10 mouse cellular contexts compared by ENCODE assay signal in the genomic region with DNA sequence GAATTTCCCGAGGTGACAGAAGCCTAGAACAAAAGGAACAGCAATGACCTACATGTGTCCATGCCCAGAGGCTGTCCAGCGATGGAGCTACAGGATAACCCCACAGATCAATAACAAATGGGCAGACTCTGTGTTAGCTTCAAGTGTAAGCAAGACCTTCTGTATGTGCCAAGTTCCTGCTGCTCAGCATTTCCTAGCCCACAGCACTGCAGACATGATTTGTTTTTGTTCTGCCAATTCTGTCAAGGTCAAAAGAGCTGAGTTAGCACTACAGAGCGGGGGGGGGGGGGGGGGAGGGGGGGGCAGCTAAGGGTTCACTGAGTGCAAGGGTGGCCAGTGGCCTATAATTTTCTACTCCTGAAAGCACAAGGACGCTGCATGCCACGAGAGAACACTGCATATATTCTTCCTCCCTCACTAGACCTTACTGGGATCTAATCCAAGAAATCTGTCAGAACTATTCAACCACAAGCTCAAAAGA. TPM values are rescaled to one million over a fixed set of nuclear protein-coding genes. Genes with fewer than 3 reads are reported as not detected.
A peak's percentile ranks its signal among the peaks of the same experiment; 100 is the strongest.
DNase-seq lines count a peak whose midpoint lies in the region; ATAC-seq and TF ChIP-seq lines count a peak whose summit lies in the region.
"Had no signal": no experiment of that assay in that cellular context is flagged by ENCODE, and none has a peak within 500 bp of the region (broad histone marks: within the 10 kb centered on the region; RNA-seq: fewer than 3 reads in every experiment).

No protein-coding gene starts in this region.

- no peak overlapping the region for H3K4me2 ChIP-seq in heart, postnatal 0 days (ENCODE audit: low read depth, low read length)
- H3K4me2 ChIP-seq in lung, embryonic 14.5 days = no peak overlapping the region
- no peak overlapping the region for H3K4me2 ChIP-seq in embryonic facial prominence, embryonic 14.5 days (ENCODE audit: low read depth, low read length)
- H3K4me2 ChIP-seq: neural tube, embryonic 13.5 days had no signal

- H3K4me3 ChIP-seq in heart, postnatal 0 days (ENCODE audit: low read depth, low read length) = no peak overlapping the region
- no peak overlapping the region for H3K4me3 ChIP-seq in lung, embryonic 14.5 days (ENCODE audit: low read depth, low read length)
- no peak overlapping the region for H3K4me3 ChIP-seq in embryonic facial prominence, embryonic 14.5 days (ENCODE audit: low read depth, low read length)
- H3K4me3 ChIP-seq: neural tube, embryonic 13.5 days had no signal

- ATAC-seq in heart, postnatal 0 days (ENCODE audit: insufficient read depth, low read depth) = no peak
- no peak for ATAC-seq in lung, embryonic 14.5 days (ENCODE audit: insufficient read depth)
- peak; percentile 24; the same call in 1 of the 2 replicates for ATAC-seq in embryonic facial prominence, embryonic 14.5 days (ENCODE audit: low read depth)

- H3K36me3 ChIP-seq in heart, postnatal 0 days (replicated peaks; ENCODE audit: control insufficient read depth, insufficient read depth, low read length) = peaks cover 55% of the 10 kb centered on the region
- H3K36me3 ChIP-seq in lung, embryonic 14.5 days (ENCODE audit: insufficient read depth) = peaks cover 65% of the 10 kb centered on the region
- H3K36me3 ChIP-seq in embryonic facial prominence, embryonic 14.5 days (ENCODE audit: control insufficient read depth, insufficient read depth, low read length) = peaks cover 68% of the 10 kb centered on the region

- WGBS in heart, postnatal 0 days = 45% methylated on average over 4 of the region's 5 CpGs
- 59% methylated on average over 4 of the region's 5 CpGs for WGBS in lung, embryonic 14.5 days
- 69% methylated on average over 4 of the region's 5 CpGs for WGBS in embryonic facial prominence, embryonic 14.5 days

- H3K27me3 ChIP-seq in heart, postnatal 0 days (ENCODE audit: control insufficient read depth, insufficient read depth, low read length) = no peaks in the 10 kb centered on the region
- H3K27me3 ChIP-seq in lung, embryonic 14.5 days (ENCODE audit: insufficient read depth, low read length) = no peaks in the 10 kb centered on the region
- no peaks in the 10 kb centered on the region for H3K27me3 ChIP-seq in embryonic facial prominence, embryonic 14.5 days (replicated peaks; ENCODE audit: control insufficient read depth, insufficient read depth, low read length)
- H3K27me3 ChIP-seq: neural tube, embryonic 13.5 days had no signal

- TF ChIP-seq CTCF in heart, postnatal 0 days (IDR thresholded peaks at IDR 0.05; ENCODE audit: low read depth) = no peak
- TF ChIP-seq CTCF in lung, embryonic 14.5 days (IDR thresholded peaks at IDR 0.05; ENCODE audit: low read depth) = no peak

- H3K27ac ChIP-seq in heart, postnatal 0 days (ENCODE audit: low read depth) = peak overlapping the region; percentile 52
- H3K27ac ChIP-seq in lung, embryonic 14.5 days (ENCODE audit: low read depth) = 0 out of 2 replicates have a peak overlapping the region, but pooled peaks have one; percentile 19
- peak overlapping the region; percentile 48 for H3K27ac ChIP-seq in embryonic facial prominence, embryonic 14.5 days (replicated peaks; ENCODE audit: low read depth, low read length)
- H3K27ac ChIP-seq: neural tube, embryonic 13.5 days had no signal

- 0 out of 2 replicates have a peak overlapping the region, but pooled peaks have one; percentile 22 for H3K9ac ChIP-seq in heart, postnatal 0 days (replicated peaks; ENCODE audit: low read depth, low read length)
- H3K9ac ChIP-seq in lung, embryonic 14.5 days = no peak overlapping the region
- no peak overlapping the region for H3K9ac ChIP-seq in embryonic facial prominence, embryonic 14.5 days (ENCODE audit: low read depth, low read length)
- H3K9ac ChIP-seq: neural tube, embryonic 13.5 days had no signal

- H3K9me3 ChIP-seq in heart, postnatal 0 days (replicated peaks; ENCODE audit: control insufficient read depth, low read length) = no peaks in the 10 kb centered on the region
- H3K9me3 ChIP-seq in lung, embryonic 14.5 days (ENCODE audit: low read depth, low read length) = no peaks in the 10 kb centered on the region
- no peaks in the 10 kb centered on the region for H3K9me3 ChIP-seq in embryonic facial prominence, embryonic 14.5 days (ENCODE audit: control insufficient read depth, low read length)
- H3K9me3 ChIP-seq: neural tube, embryonic 13.5 days had no signal

- DNase-seq in heart, postnatal 0 days (ENCODE audit: low spot score) = no peak
- DNase-seq in heart, adult 8-10 months (ENCODE audit: low spot score) = no peak
- DNase-seq in lung, embryonic 14.5 days = no peak
- DNase-seq in lung, postnatal 25 days (ENCODE audit: low spot score) = no peak
- DNase-seq in adrenal gland, postnatal 14 days = peak; percentile 48
- DNase-seq in embryonic facial prominence, embryonic 14.5 days (ENCODE audit: low spot score) = peak; percentile 77
- DNase-seq in left cerebral cortex, adult 11 months (ENCODE audit: low spot score) = no peak
- DNase-seq in embryo, embryonic 11 days = no peak
- DNase-seq: gastrocnemius, postnatal 10 days had no signal

- TF ChIP-seq EP300 in heart, postnatal 0 days (IDR thresholded peaks at IDR 0.05; ENCODE audit: low read depth) = no peak

- H3K4me1 ChIP-seq in heart, postnatal 0 days (ENCODE audit: control insufficient read depth, insufficient read depth) = peaks cover 22% of the 10 kb centered on the region
- H3K4me1 ChIP-seq in lung, embryonic 14.5 days (ENCODE audit: insufficient read depth) = peaks cover 20% of the 10 kb centered on the region
- H3K4me1 ChIP-seq in embryonic facial prominence, embryonic 14.5 days (ENCODE audit: control insufficient read depth, insufficient read depth, low read length) = peaks cover 25% of the 10 kb centered on the region

RNA-seq across cellular contexts. Expression of a gene that starts 2.0 kb away (rescaled TPM):
- 16.7 and 22.0 TPM in 2 replicates for total RNA-seq in heart, postnatal 0 days (2014; rRNA removed; ENCODE audit: low replicate concordance)
- 10.2 and 11.0 TPM in 2 replicates for polyA plus RNA-seq in heart, postnatal 0 days (2015; fragmentation: Nextera tagmentation; extraction: Ambion mirVana)
- total RNA-seq in heart, adult 8-10 months (2022) = 10 to 100 TPM; 14.9 to 19.2 (median 15.8) TPM
- 18.6 and 22.4 TPM in 2 replicates for polyA plus RNA-seq in lung, embryonic 14.5 days (2014; fragmentation: Nextera tagmentation; extraction: Ambion mirVana)
- total RNA-seq in adrenal gland, postnatal 14 days (2021) = 14.5 and 16.9 TPM in 2 replicates
- polyA plus RNA-seq in embryonic facial prominence, embryonic 14.5 days (2014; fragmentation: Nextera tagmentation; extraction: Ambion mirVana) = 16.3 and 17.8 TPM in 2 replicates

RNA-seq across cellular contexts. Expression of a gene that starts 21.8 kb away (rescaled TPM):
- 52.5 and 102 TPM in 2 replicates for total RNA-seq in heart, postnatal 0 days (2014; rRNA removed; ENCODE audit: low replicate concordance)
- polyA plus RNA-seq in heart, postnatal 0 days (2015; fragmentation: Nextera tagmentation; extraction: Ambion mirVana) = 91.1 and 99.2 TPM in 2 replicates
- 100 to 1,000 TPM; 137 to 173 (median 153) TPM for total RNA-seq in heart, adult 8-10 months (2022)
- 97.4 and 104 TPM in 2 replicates for polyA plus RNA-seq in lung, embryonic 14.5 days (2014; fragmentation: Nextera tagmentation; extraction: Ambion mirVana)
- total RNA-seq in adrenal gland, postnatal 14 days (2021) = 122 TPM in 2 replicates
- polyA plus RNA-seq in embryonic facial prominence, embryonic 14.5 days (2014; fragmentation: Nextera tagmentation; extraction: Ambion mirVana) = 71.9 and 72.3 TPM in 2 replicates

RNA-seq across cellular contexts. Expression of a gene that starts 21.9 kb away (rescaled TPM):
- total RNA-seq in heart, postnatal 0 days (2014; rRNA removed; ENCODE audit: low replicate concordance) = 57.4 and 67.4 TPM in 2 replicates
- 56.4 and 57.2 TPM in 2 replicates for polyA plus RNA-seq in heart, postnatal 0 days (2015; fragmentation: Nextera tagmentation; extraction: Ambion mirVana)
- total RNA-seq in heart, adult 8-10 months (2022) = 10 to 100 TPM; 38.1 to 49.7 (median 44.6) TPM
- 103 and 116 TPM in 2 replicates for polyA plus RNA-seq in lung, embryonic 14.5 days (2014; fragmentation: Nextera tagmentation; extraction: Ambion mirVana)
- total RNA-seq in adrenal gland, postnatal 14 days (2021) = 83.5 and 94.9 TPM in 2 replicates
- 102 and 109 TPM in 2 replicates for polyA plus RNA-seq in embryonic facial prominence, embryonic 14.5 days (2014; fragmentation: Nextera tagmentation; extraction: Ambion mirVana)

RNA-seq across cellular contexts. Expression of a gene that starts 30.5 kb away (rescaled TPM):
- 9.6 and 24.1 TPM in 2 replicates for total RNA-seq in heart, postnatal 0 days (2014; rRNA removed; ENCODE audit: low replicate concordance)
- 7.8 and 8.1 TPM in 2 replicates for polyA plus RNA-seq in heart, postnatal 0 days (2015; fragmentation: Nextera tagmentation; extraction: Ambion mirVana)
- total RNA-seq in heart, adult 8-10 months (2022) = 10 to 100 TPM in 2 of 4 experiments, 1 to 10 TPM in 2; 6.4 to 13.1 (median 8.6) TPM
- 28.1 and 32.8 TPM in 2 replicates for polyA plus RNA-seq in lung, embryonic 14.5 days (2014; fragmentation: Nextera tagmentation; extraction: Ambion mirVana)
- total RNA-seq in adrenal gland, postnatal 14 days (2021) = 26.9 and 33.7 TPM in 2 replicates
- polyA plus RNA-seq in embryonic facial prominence, embryonic 14.5 days (2014; fragmentation: Nextera tagmentation; extraction: Ambion mirVana) = 20.2 and 22.9 TPM in 2 replicates

RNA-seq across cellular contexts. Expression of a gene that starts 34.0 kb away (rescaled TPM):
- 48.3 and 49.0 TPM in 2 replicates for total RNA-seq in heart, postnatal 0 days (2014; rRNA removed; ENCODE audit: low replicate concordance)
- 7.1 and 7.5 TPM in 2 replicates for polyA plus RNA-seq in heart, postnatal 0 days (2015; fragmentation: Nextera tagmentation; extraction: Ambion mirVana)
- 10 to 100 TPM; 40.7 to 45.7 (median 41.7) TPM for total RNA-seq in heart, adult 8-10 months (2022)
- 36.0 and 36.5 TPM in 2 replicates for polyA plus RNA-seq in lung, embryonic 14.5 days (2014; fragmentation: Nextera tagmentation; extraction: Ambion mirVana)
- 50.1 and 54.6 TPM in 2 replicates for total RNA-seq in adrenal gland, postnatal 14 days (2021)
- polyA plus RNA-seq in embryonic facial prominence, embryonic 14.5 days (2014; fragmentation: Nextera tagmentation; extraction: Ambion mirVana) = 38.6 and 42.0 TPM in 2 replicates

Comparison
In these comparisons a context has a peak if more than half of its experiments do, and no peak if none do; other contexts are left out.
1. DNase-seq: peak in adrenal gland, postnatal 14 days (single experiment) and embryonic facial prominence, embryonic 14.5 days (single experiment); none in heart, postnatal 0 days (single experiment), heart, adult 8-10 months (single experiment), lung, embryonic 14.5 days (single experiment), lung, postnatal 25 days (single experiment), left cerebral cortex, adult 11 months (single experiment) and embryo, embryonic 11 days (single experiment).
2. Peak in every context shown above with its lines, with median percentiles within 50 percentile points of each other: H3K27ac ChIP-seq.